Mouse (Mus musculus): Measurements from ENCODE around the gene Rft1.

DNA sequence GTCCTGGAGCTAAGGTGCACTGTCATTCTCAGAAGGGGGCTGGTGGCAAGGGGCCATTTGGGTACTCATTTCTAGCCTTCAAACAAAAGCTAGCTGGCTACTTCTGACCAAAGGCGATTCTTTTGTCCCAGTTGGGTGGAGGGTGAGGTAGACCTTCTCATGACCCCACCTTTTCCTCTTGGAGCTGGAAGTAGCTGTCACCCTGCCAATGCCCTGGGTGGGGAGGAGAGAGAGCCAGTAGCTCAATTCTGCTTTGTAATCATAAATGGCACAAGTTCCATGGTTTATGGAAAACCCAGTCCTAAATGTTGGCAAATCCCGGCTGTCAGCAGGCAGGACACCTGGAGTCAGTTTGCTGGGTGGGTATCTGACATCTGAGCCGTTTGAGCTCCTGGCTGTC, 11.9 kb downstream of the Rft1 start:
- no peak for TF ChIP-seq POLR2A (IDR thresholded peaks at IDR 0.05; ENCODE audit: borderline replicate concordance, low read depth, low read length)
- TF ChIP-seq CTCF (IDR thresholded peaks at IDR 0.05; ENCODE audit: low read depth, low read length): no peak
